Mouse (Mus musculus) lung, adult 2 months (tissue): ENCODE results near the gene Msrb3. TPM values are rescaled to one million over a fixed set of nuclear protein-coding genes. Genes with fewer than 3 reads are reported as not detected.

ENCODE experiments used
- DNase-seq: peaks from one replicate; pipeline ENCODE4 v3.0.0; 2022
- H3K4me1 ChIP-seq: fragments of 200-500 bp; 2 replicates; pipeline ENCODE4 v1.6.1; 2011; ENCODE audit warnings: low read length; ENCODE audit not compliant: control insufficient read depth, insufficient read depth
- H3K4me3 ChIP-seq: fragments of 200-500 bp; replicated peaks from 2 replicates; pipeline ENCODE3; 2011; ENCODE audit warnings: low read depth, mild to moderate bottlenecking, control low read depth, low read length; ENCODE audit errors: extremely low read depth
- CTCF ChIP-seq: fragments of 200-500 bp; IDR thresholded peaks from 2 replicates; pipeline ENCODE4 v1.5.1; 2011; ENCODE audit warnings: mild to moderate bottlenecking, low read length, control low read depth; ENCODE audit not compliant: insufficient read depth
- POLR2A ChIP-seq: fragments of 200-500 bp; IDR thresholded peaks from 2 replicates; pipeline ENCODE4 v1.6.1; 2011; ENCODE audit warnings: low read depth, mild to moderate bottlenecking, control low read depth, low read length, borderline replicate concordance; ENCODE audit errors: extremely low read depth
- WGBS: fragments of 180-500 bp; shearing (Covaris S2); methylation state at CpG from one replicate; pipeline ENCODE4 v1.1.7; 2018; 5-methylcytosine and 5-hydroxymethylcytosine counted together
- polyA plus RNA-seq: library from polyadenylated mRNA; depleted of rRNA; stranded (reverse); fragments of >200 nt; gene quantifications from 2 replicates; pipeline ENCODE4 v1.2.3, GENCODE M21; 2012

Msrb3 gene
- polyA plus RNA-seq, 1 experiment, result 36.6 TPM

GRCm38 (mm10) chr10:120799479-120799878 lies 99.4 kb downstream of the Msrb3 start:
- TF ChIP-seq CTCF (no peak), POLR2A (no peak)
- 55% methylated on average over 6 of the region's 6 CpGs for WGBS
- no peak for DNase-seq
- Histone ChIP-seq H3K4me3 (no peak overlapping the region), H3K4me1 (peaks cover 8% of the 10 kb centered on the region)

- Histone ChIP-seq H3K4me3 (no peak overlapping the region), H3K4me1 (peaks cover 9% of the 10 kb centered on the region)
- no peak for TF ChIP-seq CTCF
- no peak for TF ChIP-seq POLR2A
- 71% methylated on average over 4 of the region's 4 CpGs for WGBS
- DNase-seq, result no peak
Measured at GRCm38 (mm10) chr10:120796749-120797148, 102.2 kb downstream of the Msrb3 start.

GRCm38 (mm10) chr10:120794391-120794817 lies 104.5 kb downstream of the Msrb3 start:
- Histone ChIP-seq H3K4me3 (no peak overlapping the region), H3K4me1 (peaks cover 9% of the 10 kb centered on the region; the same call in 1 of the 2 replicates)
- no peak for TF ChIP-seq POLR2A
- TF ChIP-seq CTCF, result no peak
- DNase-seq, result no peak
- 15% methylated on average over 13 of the region's 13 CpGs for WGBS

DNA sequence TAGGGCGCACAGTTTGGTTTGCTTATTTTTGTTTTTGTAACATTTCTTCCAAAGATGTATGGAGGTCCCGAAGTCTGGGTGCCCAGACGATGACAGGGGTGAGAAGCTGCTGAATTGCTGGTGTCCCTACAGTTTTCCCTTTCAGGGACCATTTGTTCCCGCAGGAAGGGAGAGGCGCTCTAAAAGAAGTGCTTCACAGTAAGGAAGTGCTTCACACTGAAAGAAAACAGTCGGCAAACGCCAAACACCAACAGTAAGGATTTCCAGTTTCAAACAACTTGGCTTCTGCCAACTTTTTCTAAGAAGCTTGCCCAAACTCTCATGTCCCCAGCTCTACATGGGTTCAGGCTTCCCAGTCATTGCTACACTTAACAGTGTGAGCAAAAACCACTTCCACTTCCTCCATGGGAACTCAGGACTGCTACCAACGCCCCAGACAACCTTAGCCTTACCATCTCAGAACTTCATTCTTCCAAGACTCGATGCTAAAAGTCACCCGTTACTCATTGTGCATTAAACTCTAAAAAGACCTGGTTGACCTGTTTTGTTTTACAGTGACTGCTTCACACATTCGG lies 106.6 kb downstream of the Msrb3 start:
- DNase-seq, result no peak

DNA sequence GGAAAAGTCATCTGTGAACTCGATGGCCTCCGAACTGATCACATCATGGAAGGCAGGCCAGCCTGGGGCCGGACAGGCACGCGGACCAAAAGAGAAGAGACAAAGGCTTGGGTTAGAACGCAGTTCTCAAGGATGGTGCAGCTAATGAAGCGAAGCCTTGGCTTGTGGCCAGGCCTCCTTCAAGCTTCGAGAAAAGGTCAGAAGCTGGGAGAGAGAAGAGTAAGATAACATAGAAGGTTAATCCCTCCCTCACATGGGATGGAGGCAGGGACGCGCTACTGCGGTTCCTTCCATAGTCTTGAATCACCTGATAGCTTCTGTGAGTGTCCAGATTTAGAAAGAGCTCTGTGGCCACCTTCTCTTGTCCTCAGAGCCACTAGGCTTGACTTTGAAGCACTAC lies 107.5 kb downstream of the Msrb3 start:
- Histone ChIP-seq H3K4me3 (no peak overlapping the region), H3K4me1 (peaks cover 9% of the 10 kb centered on the region; the same call in 1 of the 2 replicates)
- no peak for TF ChIP-seq CTCF
- TF ChIP-seq POLR2A, result no peak
- DNase-seq, result no peak
- 88% methylated on average over 11 of the region's 11 CpGs for WGBS

More for the DNA sequence above, 106.6 kb downstream of the Msrb3 start:
- WGBS, result 42% methylated on average over 11 of the region's 11 CpGs
- TF ChIP-seq POLR2A (no peak), CTCF (no peak)
- peaks cover 9% of the 10 kb centered on the region; the same call in 1 of the 2 replicates for H3K4me1 ChIP-seq
- H3K4me3 ChIP-seq, result no peak overlapping the region

DNA sequence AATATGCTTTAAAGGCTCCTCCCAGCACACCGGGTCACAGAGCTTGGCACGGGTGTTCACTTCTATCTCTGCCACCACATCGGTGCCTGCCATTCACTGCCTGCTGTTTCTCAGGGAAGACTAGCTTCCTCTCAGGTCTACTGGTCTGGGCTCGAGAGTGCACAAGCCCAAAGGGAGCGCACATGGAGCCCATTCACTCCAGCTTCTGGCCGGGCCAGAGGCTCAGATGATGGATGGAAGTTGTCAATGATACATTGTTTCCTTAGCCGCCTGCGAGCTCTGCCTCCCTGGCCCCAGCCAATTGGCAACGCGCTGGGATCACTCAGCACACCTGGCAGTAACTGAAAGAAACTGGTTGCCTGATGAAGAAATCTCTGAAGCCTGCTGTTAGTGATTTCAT lies 111.7 kb downstream of the Msrb3 start:
- WGBS, result 39% methylated on average over 10 of the region's 10 CpGs
- H3K4me3 ChIP-seq, result no peak overlapping the region
- TF ChIP-seq POLR2A (no peak), CTCF (no peak)
- no peak for DNase-seq
- 0 out of 2 replicates have a peak, but pooled peaks cover under 1% of the 10 kb centered on the region for H3K4me1 ChIP-seq

DNA sequence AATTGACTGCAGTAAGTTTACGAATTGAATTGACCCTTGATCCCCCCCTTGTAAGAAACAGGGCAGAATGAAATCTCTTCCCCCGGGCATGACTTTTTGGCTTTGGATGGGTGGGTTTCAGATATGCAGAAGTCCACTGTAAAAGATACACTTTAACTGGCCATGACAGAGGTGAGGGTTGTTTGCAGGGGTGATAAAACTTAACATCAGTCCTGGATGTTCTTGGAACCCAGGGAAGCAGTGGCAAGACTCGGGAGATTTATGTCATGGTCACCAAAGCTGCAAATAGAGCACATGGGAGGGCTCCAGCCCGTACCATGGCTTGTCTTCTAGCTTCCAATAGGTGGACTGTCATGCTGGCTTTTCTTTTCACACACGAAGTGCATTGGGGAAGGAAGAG lies 114.4 kb downstream of the Msrb3 start:
- DNase-seq, result no peak
- 76% methylated on average over 5 of the region's 5 CpGs for WGBS
- TF ChIP-seq CTCF (no peak), POLR2A (no peak)
- H3K4me1 ChIP-seq, result no peaks in the 10 kb centered on the region
- H3K4me3 ChIP-seq, result no peak overlapping the region

DNA sequence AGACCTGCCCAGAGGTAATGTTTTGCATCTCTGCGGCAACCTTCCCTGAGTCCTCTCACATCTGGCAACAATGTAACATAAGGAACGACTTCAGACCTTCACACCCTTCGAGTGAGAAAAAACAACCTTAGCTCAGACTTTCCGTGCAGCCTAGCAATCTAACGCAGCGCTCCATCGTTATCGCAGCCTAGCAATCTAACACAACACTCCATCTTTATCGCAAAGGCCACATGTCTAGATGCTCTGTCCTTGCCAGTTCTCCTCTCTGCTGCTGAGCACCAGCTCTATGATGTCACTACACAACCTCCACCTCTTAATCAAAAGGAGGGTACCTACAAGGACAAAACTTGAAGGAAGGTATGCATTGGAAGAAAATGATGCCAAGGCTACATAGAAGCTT lies 115.5 kb downstream of the Msrb3 start:
- WGBS, result 80% methylated on average over 9 of the region's 9 CpGs
- no peak for TF ChIP-seq POLR2A
- no peak for TF ChIP-seq CTCF
- no peak for DNase-seq
- no peaks in the 10 kb centered on the region for H3K4me1 ChIP-seq
- H3K4me3 ChIP-seq, result no peak overlapping the region

DNA sequence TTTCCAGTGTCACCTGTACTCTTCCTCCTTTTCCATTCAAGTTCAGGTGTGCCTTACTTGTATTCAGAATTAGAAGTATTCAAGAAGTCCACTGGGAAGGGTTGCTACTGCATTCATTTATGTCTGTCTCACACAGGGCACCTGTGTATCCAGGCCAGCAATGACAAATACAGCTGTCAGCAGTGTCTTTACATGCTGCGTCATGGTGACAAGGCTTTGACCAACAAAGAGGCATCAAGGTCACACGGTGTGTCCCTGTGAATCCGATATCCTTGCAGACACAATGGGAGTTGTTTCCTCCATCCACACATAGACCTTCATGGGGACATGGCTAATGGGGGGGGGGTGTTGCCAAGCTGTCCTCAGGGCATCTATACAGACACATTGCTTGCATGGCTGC lies 121.4 kb downstream of the Msrb3 start:
- WGBS, result 87% methylated on average over 3 of the region's 3 CpGs

GRCm38 (mm10) chr10:120775361-120775760 lies 123.5 kb downstream of the Msrb3 start:
- no peak overlapping the region for H3K4me3 ChIP-seq
- 21% methylated on average over 4 of the region's 4 CpGs for WGBS
- DNase-seq, result no peak
- H3K4me1 ChIP-seq, result peaks cover 3% of the 10 kb centered on the region
- no peak for TF ChIP-seq POLR2A
- TF ChIP-seq CTCF, result no peak

More for the DNA sequence above, 121.4 kb downstream of the Msrb3 start:
- peaks cover 3% of the 10 kb centered on the region for H3K4me1 ChIP-seq
- no peak for TF ChIP-seq POLR2A
- TF ChIP-seq CTCF, result no peak
- no peak overlapping the region for H3K4me3 ChIP-seq
- DNase-seq, result no peak
